Mouse (Mus musculus): ENCODE data around the gene Plcxd2. TPM values are rescaled to one million over a fixed set of nuclear protein-coding genes. Genes with fewer than 3 reads are reported as not detected.

Plcxd2 gene
- polyA plus RNA-seq, 1 experiment from 2014 or later: 15.0 TPM

DNA sequence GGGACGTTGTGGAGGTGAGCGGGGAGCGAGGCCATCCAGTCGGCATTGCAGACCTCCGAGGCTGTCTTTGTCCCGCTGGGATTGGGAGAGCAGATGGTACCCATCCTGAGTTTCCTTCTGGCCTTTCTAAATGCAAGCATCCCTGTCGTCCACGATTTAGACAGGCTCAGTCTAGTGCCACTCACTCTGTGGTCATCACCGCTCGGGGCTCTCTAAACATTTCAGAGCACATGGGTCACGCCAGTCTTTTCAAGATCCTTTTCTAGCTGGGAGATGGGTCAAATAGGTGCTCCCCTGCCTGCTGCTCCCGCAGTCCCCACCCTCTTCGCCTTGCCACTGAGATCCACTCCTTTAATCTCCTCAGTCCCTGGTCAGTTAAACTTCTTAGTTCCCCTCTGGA is 301 bp downstream of the Plcxd2 start:
- no peaks in the 10 kb centered on the region for H3K36me3 ChIP-seq
- H3K4me2 ChIP-seq: peak overlapping the region; percentile 74
- H3K9ac ChIP-seq: peak overlapping the region; percentile 59
- H3K4me1 ChIP-seq (replicated peaks): peaks cover 24% of the 10 kb centered on the region
- no peaks in the 10 kb centered on the region for H3K9me3 ChIP-seq
- no peaks in the 10 kb centered on the region for H3K27me3 ChIP-seq
- peak; percentile 14; the same call in 1 of the 2 replicates for ATAC-seq (ENCODE audit: low FRiP score, low read depth)
- WGBS: 0% methylated on average over 13 of the region's 13 CpGs
- H3K27ac ChIP-seq (replicated peaks): peak overlapping the region; percentile 77
- peak overlapping the region; percentile 75 for H3K4me3 ChIP-seq

DNA sequence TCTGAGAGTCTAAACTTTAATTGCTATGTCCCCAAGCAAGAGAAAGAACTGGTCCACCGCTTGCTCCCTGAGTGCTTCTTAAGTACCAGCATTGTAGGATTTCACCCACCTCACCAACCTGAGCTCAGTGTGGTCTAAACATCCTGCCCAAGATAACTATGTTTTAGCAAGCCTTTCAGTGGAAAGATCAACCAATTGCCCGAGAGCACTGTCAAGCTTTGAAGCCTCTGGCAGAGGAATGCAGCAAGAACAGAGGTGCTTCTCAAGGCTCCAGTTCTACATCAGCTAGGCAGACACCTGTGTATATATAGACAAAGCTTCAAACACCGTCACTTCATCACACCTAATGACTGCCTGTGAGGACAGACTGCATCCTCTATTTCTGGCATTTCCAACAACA is 1.3 kb downstream of the Plcxd2 start:
- WGBS: 65% methylated on average over 3 of the region's 3 CpGs
- H3K9ac ChIP-seq: peak overlapping the region; percentile 59
- H3K27ac ChIP-seq (replicated peaks): no peak overlapping the region
- H3K36me3 ChIP-seq: no peaks in the 10 kb centered on the region
- no peak for ATAC-seq (ENCODE audit: low FRiP score, low read depth)
- H3K4me2 ChIP-seq: peak overlapping the region; percentile 74
- H3K9me3 ChIP-seq: no peaks in the 10 kb centered on the region
- no peaks in the 10 kb centered on the region for H3K27me3 ChIP-seq
- H3K4me1 ChIP-seq (replicated peaks): peaks cover 24% of the 10 kb centered on the region
- peak overlapping the region; percentile 75 for H3K4me3 ChIP-seq

DNA sequence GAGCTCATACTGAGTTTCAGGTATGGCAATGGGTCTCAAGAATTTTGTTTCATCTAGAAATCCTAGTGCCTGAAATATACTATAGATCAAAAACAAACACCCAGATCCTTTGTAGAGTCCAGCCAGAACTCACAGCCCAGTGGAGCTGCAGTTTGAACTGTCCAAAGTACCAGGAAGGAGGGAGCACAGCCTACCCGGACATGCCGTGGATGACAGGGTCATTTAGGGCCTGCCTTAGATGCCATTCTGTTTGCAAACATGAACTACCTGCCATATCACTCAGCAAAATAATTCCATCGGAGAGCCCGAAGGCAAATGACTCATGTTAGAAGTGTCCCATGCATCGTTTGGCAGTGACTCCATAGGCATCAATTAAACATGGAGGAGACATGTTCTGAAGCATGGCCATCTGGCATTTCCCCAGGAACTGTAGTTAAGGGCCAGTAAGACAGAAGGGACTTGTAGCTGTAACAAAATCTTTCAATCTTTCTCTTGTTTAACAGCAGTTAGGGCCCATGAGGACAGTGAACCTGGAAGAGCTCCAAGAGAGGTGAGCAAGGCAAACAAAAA is 1.9 kb downstream of the Plcxd2 start:
- no peaks in the 10 kb centered on the region for H3K27me3 ChIP-seq
- H3K9me3 ChIP-seq: no peaks in the 10 kb centered on the region
- H3K27ac ChIP-seq (replicated peaks): no peak overlapping the region
- peak overlapping the region; percentile 74 for H3K4me2 ChIP-seq
- 67% methylated on average over 5 of the region's 5 CpGs for WGBS
- peak overlapping the region; percentile 59; the same call in 1 of the 2 replicates for H3K9ac ChIP-seq
- H3K36me3 ChIP-seq: no peaks in the 10 kb centered on the region
- peak overlapping the region; percentile 75 for H3K4me3 ChIP-seq
- peaks cover 24% of the 10 kb centered on the region for H3K4me1 ChIP-seq (replicated peaks)
- no peak for ATAC-seq (ENCODE audit: low FRiP score, low read depth)

- Histone ChIP-seq H3K36me3 (no peaks in the 10 kb centered on the region), H3K4me3 (no peak overlapping the region)
- 79% methylated on average over 10 of the region's 10 CpGs for WGBS
These were observed 3.8 kb downstream of the Plcxd2 start for GRCm38 (mm10) chr16:46006261-46006660.

GRCm38 (mm10) chr16:46001550-46002166 is 8.4 kb downstream of the Plcxd2 start:
- Histone ChIP-seq H3K36me3 (no peaks in the 10 kb centered on the region), H3K9me3 (no peaks in the 10 kb centered on the region), H3K27ac (replicated peaks) (no peak overlapping the region), H3K27me3 (no peaks in the 10 kb centered on the region), H3K9ac (no peak overlapping the region), H3K4me2 (no peak overlapping the region), H3K4me1 (replicated peaks) (peaks cover 15% of the 10 kb centered on the region), H3K4me3 (no peak overlapping the region)
- no peak for ATAC-seq (ENCODE audit: low FRiP score, low read depth)
- 82% methylated on average over 10 of the region's 10 CpGs for WGBS

More at GRCm38 (mm10) chr16:46006261-46006660, 3.8 kb downstream of the Plcxd2 start:
- H3K27ac ChIP-seq (replicated peaks): no peak overlapping the region
- no peak overlapping the region for H3K9ac ChIP-seq
- no peak for ATAC-seq (ENCODE audit: low FRiP score, low read depth)
- no peaks in the 10 kb centered on the region for H3K9me3 ChIP-seq
- H3K4me2 ChIP-seq: no peak overlapping the region
- no peaks in the 10 kb centered on the region for H3K27me3 ChIP-seq
- peaks cover 24% of the 10 kb centered on the region for H3K4me1 ChIP-seq (replicated peaks)

DNA sequence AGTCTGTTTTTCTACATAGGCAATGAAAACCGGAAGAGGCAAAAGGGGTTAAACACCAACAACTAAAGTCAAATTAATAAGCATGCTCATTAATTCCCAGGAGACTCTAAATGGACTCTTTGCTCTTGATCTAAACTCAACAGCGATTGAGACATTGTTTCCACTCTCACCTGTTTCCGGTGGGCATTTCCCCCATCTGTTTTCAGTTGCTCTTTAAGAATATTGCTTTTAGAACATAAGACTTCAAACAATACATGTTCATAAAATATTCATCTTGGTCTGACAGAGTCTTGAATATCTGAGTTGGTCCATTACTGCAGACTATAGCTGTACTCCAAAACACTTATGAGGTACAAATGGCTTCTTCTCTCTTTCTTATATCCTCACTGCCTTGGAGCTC is 9.0 kb downstream of the Plcxd2 start:
- Histone ChIP-seq H3K4me2 (no peak overlapping the region), H3K4me3 (no peak overlapping the region), H3K36me3 (no peaks in the 10 kb centered on the region), H3K9me3 (no peaks in the 10 kb centered on the region), H3K4me1 (replicated peaks) (peaks cover 15% of the 10 kb centered on the region), H3K27ac (replicated peaks) (no peak overlapping the region), H3K27me3 (no peaks in the 10 kb centered on the region), H3K9ac (no peak overlapping the region)
- ATAC-seq (ENCODE audit: low FRiP score, low read depth): no peak
- WGBS: 73% methylated on average over 3 of the region's 3 CpGs

GRCm38 (mm10) chr16:45999374-46000191 is 10.4 kb downstream of the Plcxd2 start:
- 0 out of 2 replicates have a peak overlapping the region, but pooled peaks have one; percentile 16 for H3K4me2 ChIP-seq
- H3K27ac ChIP-seq (replicated peaks): no peak overlapping the region
- peaks cover 15% of the 10 kb centered on the region for H3K4me1 ChIP-seq (replicated peaks)
- no peak overlapping the region for H3K4me3 ChIP-seq
- no peaks in the 10 kb centered on the region for H3K36me3 ChIP-seq
- no peak overlapping the region for H3K9ac ChIP-seq
- H3K9me3 ChIP-seq: no peaks in the 10 kb centered on the region
- WGBS: 30% methylated on average over 10 of the region's 10 CpGs
- no peaks in the 10 kb centered on the region for H3K27me3 ChIP-seq
- peak; percentile 67 for ATAC-seq (ENCODE audit: low FRiP score, low read depth)

DNA sequence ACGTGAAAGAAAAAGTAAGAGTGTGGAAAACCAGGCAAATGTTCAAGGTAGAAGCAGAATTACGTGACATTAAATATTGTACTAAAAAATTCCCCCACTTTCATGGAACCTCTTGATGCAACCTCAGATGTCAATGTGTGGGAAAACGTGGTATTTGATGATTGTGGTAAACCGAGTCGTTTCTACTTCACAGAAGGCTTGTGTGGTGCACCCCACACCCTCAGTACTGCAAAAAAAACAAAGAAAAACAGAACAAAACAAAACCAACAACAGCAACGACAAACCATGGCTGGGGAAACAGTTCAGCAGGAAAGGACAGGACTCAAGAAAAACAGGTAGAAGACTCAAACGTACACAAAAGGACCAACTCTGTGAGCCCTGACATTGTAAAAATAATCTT is 11.8 kb downstream of the Plcxd2 start:
- Histone ChIP-seq H3K27ac (replicated peaks) (no peak overlapping the region), H3K27me3 (no peaks in the 10 kb centered on the region), H3K36me3 (no peaks in the 10 kb centered on the region), H3K4me1 (replicated peaks) (peaks cover 15% of the 10 kb centered on the region), H3K9me3 (no peaks in the 10 kb centered on the region), H3K4me2 (no peak overlapping the region), H3K9ac (no peak overlapping the region), H3K4me3 (no peak overlapping the region)
- ATAC-seq (ENCODE audit: low FRiP score, low read depth): no peak
- WGBS: 85% methylated on average over 7 of the region's 7 CpGs

GRCm38 (mm10) chr16:45990901-45991676 is 18.9 kb downstream of the Plcxd2 start:
- 51% methylated on average over 10 of the region's 10 CpGs for WGBS
- H3K27me3 ChIP-seq: no peaks in the 10 kb centered on the region
- ATAC-seq (ENCODE audit: low FRiP score, low read depth): 0 out of 2 replicates have a peak, but pooled peaks have one; percentile 27

GRCm38 (mm10) chr16:45986236-45986635 is 23.8 kb downstream of the Plcxd2 start:
- no peak overlapping the region for H3K9ac ChIP-seq
- H3K4me2 ChIP-seq: no peak overlapping the region
- H3K4me1 ChIP-seq (replicated peaks): peaks cover 6% of the 10 kb centered on the region; the same call in 1 of the 2 replicates
- H3K27me3 ChIP-seq: no peaks in the 10 kb centered on the region
- no peak overlapping the region for H3K4me3 ChIP-seq
- no peak overlapping the region for H3K27ac ChIP-seq (replicated peaks)
- WGBS: 59% methylated on average over 1 of the region's 1 CpGs
- no peaks in the 10 kb centered on the region for H3K9me3 ChIP-seq
- no peak for ATAC-seq (ENCODE audit: low FRiP score, low read depth)
- no peaks in the 10 kb centered on the region for H3K36me3 ChIP-seq

More at GRCm38 (mm10) chr16:45990901-45991676, 18.9 kb downstream of the Plcxd2 start:
- no peak overlapping the region for H3K4me3 ChIP-seq
- H3K9me3 ChIP-seq: no peaks in the 10 kb centered on the region
- no peak overlapping the region for H3K27ac ChIP-seq (replicated peaks)
- H3K4me1 ChIP-seq (replicated peaks): no peaks in the 10 kb centered on the region
- no peak overlapping the region for H3K9ac ChIP-seq
- H3K4me2 ChIP-seq: no peak overlapping the region
- H3K36me3 ChIP-seq: no peaks in the 10 kb centered on the region

Data from hindbrain, embryonic 15.5 days (tissue).